Mouse (Mus musculus) thymus, adult 2 months (tissue): ENCODE measurements at regions not wholly inside any gene's neighbourhood (a gene's known extent, or its start where the extent isn't known, plus 50 kb on each side); places are given as distances from the start of the nearest gene placed in this dataset.

Source experiments
- CTCF ChIP-seq: fragments of 200-500 bp; IDR thresholded peaks from 2 replicates; pipeline ENCODE4 v1.5.1; 2012; ENCODE audit warnings: mild to moderate bottlenecking, control low read depth, low read length, moderate library complexity, borderline replicate concordance; ENCODE audit not compliant: control insufficient read depth, poor library complexity, insufficient read depth; ENCODE audit errors: extremely low read depth
- POLR2A ChIP-seq: fragments of 200-500 bp; IDR thresholded peaks from 2 replicates; pipeline ENCODE4 v1.6.1; 2012; ENCODE audit warnings: mild to moderate bottlenecking, low read length, control low read depth, moderate library complexity; ENCODE audit not compliant: control insufficient read depth, poor library complexity, insufficient read depth; ENCODE audit errors: extremely low read depth

- TF ChIP-seq POLR2A (no peak), CTCF (no peak)
These were observed 435.4 kb downstream of the Prdm13 start for GRCm38 (mm10) chr4:21250396-21250795.
